Mouse (Mus musculus) embryonic facial prominence, embryonic 13.5 days (tissue): ENCODE results near the gene Trim27. TPM values are rescaled to one million over a fixed set of nuclear protein-coding genes. Genes with fewer than 3 reads are reported as not detected.

Source experiments
- ATAC-seq: fragments of 200-750 bp; cut with Nextera tagmentation; 2 replicates; pipeline ENCODE4 v1.8.0; 2017; ENCODE audit warnings: low read depth; ENCODE audit not compliant: insufficient number of reproducible peaks, insufficient read depth, low FRiP score, low TSS enrichment
- H3K27ac ChIP-seq: fragments of 300-500 bp; sonication (generic); 2 replicates; pipeline ENCODE4 v1.5.1; 2015; ENCODE audit warnings: moderate library complexity, mild to moderate bottlenecking, inconsistent platforms
- H3K27me3 ChIP-seq: fragments of 300-500 bp; sonication (generic); 2 replicates; pipeline ENCODE4 v1.6.1; 2015; ENCODE audit warnings: mild to moderate bottlenecking, inconsistent platforms
- H3K36me3 ChIP-seq: fragments of 300-500 bp; sonication (generic); 2 replicates; pipeline ENCODE4 v1.6.1; 2015; ENCODE audit warnings: mild to moderate bottlenecking, inconsistent platforms
- H3K4me1 ChIP-seq: fragments of 300-500 bp; sonication (generic); 2 replicates; pipeline ENCODE4 v1.6.1; 2015; ENCODE audit warnings: inconsistent platforms
- H3K4me2 ChIP-seq: fragments of 300-500 bp; sonication (generic); 2 replicates; pipeline ENCODE4 v1.6.1; 2015; ENCODE audit warnings: moderate library complexity, mild to moderate bottlenecking, inconsistent platforms
- H3K4me3 ChIP-seq: fragments of 300-500 bp; sonication (generic); 2 replicates; pipeline ENCODE4 v1.5.1; 2015; ENCODE audit warnings: mild to moderate bottlenecking, inconsistent platforms
- H3K9ac ChIP-seq: fragments of 300-500 bp; sonication (generic); 2 replicates; pipeline ENCODE4 v1.6.1; 2015; ENCODE audit warnings: mild to moderate bottlenecking, inconsistent platforms
- H3K9me3 ChIP-seq: fragments of 300-500 bp; sonication (generic); 2 replicates; pipeline ENCODE4 v1.6.1; 2016; ENCODE audit warnings: inconsistent platforms
- WGBS: fragments of 180-500 bp; shearing (Covaris S2); methylation state at CpG from one replicate; pipeline ENCODE4 v1.1.7; 2015; ENCODE audit warnings: mixed read lengths; 5-methylcytosine and 5-hydroxymethylcytosine counted together
- polyA plus RNA-seq: library from polyadenylated mRNA; unstranded; fragments of >200 nt; fragmentation: Nextera tagmentation; extraction: Ambion mirVana; gene quantifications from 2 replicates; pipeline ENCODE4 v1.2.1, GENCODE M21; 2015

Gene Trim27
- 129 and 143 TPM in 2 replicates for polyA plus RNA-seq

DNA sequence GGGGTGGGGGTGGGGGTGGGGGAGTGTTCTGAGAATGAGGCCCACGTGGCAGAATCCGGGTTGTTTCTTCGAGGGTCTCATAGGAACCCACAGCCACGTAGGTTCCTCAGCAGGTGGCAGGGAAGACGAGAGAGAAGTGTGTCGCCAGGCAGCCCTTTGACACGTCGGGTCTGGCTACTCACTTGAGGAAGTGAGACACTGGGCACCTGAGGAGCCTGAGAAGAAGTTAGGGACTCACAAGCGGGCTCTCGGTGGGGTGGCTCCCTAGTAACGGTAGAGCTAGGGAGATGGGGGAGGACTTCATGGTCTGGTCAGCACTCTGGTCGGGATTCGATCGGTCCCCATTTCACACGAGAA, at the start of gene Trim27:
TSS of gene Trim27 (plus strand) at position 79 of the 357 bp plus-strand sequence.
- H3K4me3 ChIP-seq, result peak within 1 kb of the TSS; percentile 89
- ATAC-seq, result peak; percentile 13; the same call in 1 of the 2 replicates
- H3K27me3 ChIP-seq, result no peaks in the 10 kb centered on the region
- H3K9ac ChIP-seq, result peak within 1 kb of the TSS; percentile 91
- H3K4me1 ChIP-seq, result peaks cover 37% of the 10 kb centered on the region
- H3K27ac ChIP-seq, result peak within 1 kb of the TSS; percentile 97
- H3K36me3 ChIP-seq, result peaks cover 26% of the 10 kb centered on the region
- H3K4me2 ChIP-seq, result peak within 1 kb of the TSS; percentile 68
- WGBS, result 0% methylated on average over 15 of the region's 15 CpGs
- H3K9me3 ChIP-seq, result no peaks in the 10 kb centered on the region

DNA sequence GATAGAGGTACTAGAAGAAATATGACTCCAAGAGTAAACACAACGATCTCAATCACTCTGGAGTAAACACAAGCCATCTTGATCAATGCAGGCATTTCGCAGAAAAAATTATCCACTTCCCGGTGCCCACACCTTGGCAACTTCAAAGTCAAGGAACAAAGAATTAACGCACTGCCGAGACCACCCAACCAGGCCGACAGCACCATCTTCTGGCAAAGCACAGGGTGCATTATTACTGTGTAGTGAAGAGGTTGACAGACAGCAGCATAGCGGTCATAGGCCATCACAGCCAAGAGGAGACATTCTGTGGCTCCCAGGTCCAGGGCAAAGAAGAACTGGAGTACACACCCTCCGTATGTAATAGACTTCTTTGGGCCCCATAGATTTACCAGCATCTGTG, 36.8 kb upstream of the Trim27 start:
- ATAC-seq, result no peak
- no peak overlapping the region for H3K27ac ChIP-seq
- no peaks in the 10 kb centered on the region for H3K4me1 ChIP-seq
- no peaks in the 10 kb centered on the region for H3K9me3 ChIP-seq
- no peaks in the 10 kb centered on the region; the same call in 1 of the 2 replicates for H3K27me3 ChIP-seq
- no peak overlapping the region for H3K4me3 ChIP-seq
- 47% methylated on average over 8 of the region's 8 CpGs for WGBS
- no peak overlapping the region for H3K9ac ChIP-seq
- no peaks in the 10 kb centered on the region for H3K36me3 ChIP-seq
- no peak overlapping the region for H3K4me2 ChIP-seq

DNA sequence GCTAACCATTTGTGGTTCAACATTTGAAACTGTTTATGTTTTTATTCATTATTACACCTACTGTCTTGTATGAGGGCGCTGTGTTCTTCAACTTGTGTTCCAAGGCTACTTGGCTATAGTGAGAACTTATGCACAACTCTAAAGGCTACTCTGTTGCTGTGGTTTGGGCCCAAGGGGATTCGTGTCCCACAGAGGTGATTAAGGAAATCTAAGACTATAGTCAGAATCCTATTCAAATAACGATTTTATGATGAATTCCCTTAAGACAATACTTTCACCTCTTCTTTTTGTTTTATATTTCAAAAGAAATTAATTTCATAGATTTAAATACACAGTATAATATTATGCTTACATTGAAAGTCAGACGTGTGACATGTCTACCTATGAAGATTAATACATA, 33.5 kb upstream of the Trim27 start, which contains the start of gene Olfr1368:
TSS of gene Olfr1368 (minus strand) at position 101 of the 400 bp plus-strand sequence.
- H3K4me1 ChIP-seq, result no peaks in the 10 kb centered on the region
- no peak within 1 kb of the TSS for H3K4me3 ChIP-seq
- 70% methylated on average over 4 of the region's 4 CpGs for WGBS

DNA sequence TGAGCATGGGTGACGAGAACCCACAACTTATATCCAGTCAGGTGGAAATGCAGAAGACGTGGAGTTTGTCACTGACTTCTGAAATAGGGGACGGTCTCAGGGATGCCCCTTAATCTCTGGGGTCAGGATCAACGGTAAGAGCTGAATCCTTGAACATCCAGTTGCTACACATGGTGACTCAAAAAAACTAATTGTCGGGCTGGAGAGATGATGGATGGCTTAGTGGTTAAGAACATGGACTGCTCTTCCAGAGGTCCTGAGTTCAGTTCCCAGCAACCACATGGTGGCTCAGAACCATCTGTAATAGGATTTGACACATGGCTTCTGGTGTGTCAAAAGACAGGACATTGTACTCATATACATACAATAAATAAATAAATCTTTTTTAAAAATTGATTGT, 23.4 kb upstream of the Trim27 start:
- H3K36me3 ChIP-seq, result no peaks in the 10 kb centered on the region
- no peaks in the 10 kb centered on the region for H3K9me3 ChIP-seq
- no peak for ATAC-seq
- H3K9ac ChIP-seq, result no peak overlapping the region
- H3K4me3 ChIP-seq, result no peak overlapping the region
- H3K4me1 ChIP-seq, result peaks cover 3% of the 10 kb centered on the region; the same call in 1 of the 2 replicates
- no peak overlapping the region for H3K27ac ChIP-seq
- H3K27me3 ChIP-seq, result no peaks in the 10 kb centered on the region; the same call in 1 of the 2 replicates
- 83% methylated on average over 5 of the region's 5 CpGs for WGBS
- no peak overlapping the region for H3K4me2 ChIP-seq

More for the DNA sequence above, 33.5 kb upstream of the Trim27 start, which contains the start of gene Olfr1368:
- no peak within 1 kb of the TSS for H3K4me2 ChIP-seq
- no peak for ATAC-seq
- no peaks in the 10 kb centered on the region for H3K9me3 ChIP-seq
- H3K27me3 ChIP-seq, result no peaks in the 10 kb centered on the region
- H3K27ac ChIP-seq, result no peak within 1 kb of the TSS
- no peaks in the 10 kb centered on the region for H3K36me3 ChIP-seq
- H3K9ac ChIP-seq, result no peak within 1 kb of the TSS

DNA sequence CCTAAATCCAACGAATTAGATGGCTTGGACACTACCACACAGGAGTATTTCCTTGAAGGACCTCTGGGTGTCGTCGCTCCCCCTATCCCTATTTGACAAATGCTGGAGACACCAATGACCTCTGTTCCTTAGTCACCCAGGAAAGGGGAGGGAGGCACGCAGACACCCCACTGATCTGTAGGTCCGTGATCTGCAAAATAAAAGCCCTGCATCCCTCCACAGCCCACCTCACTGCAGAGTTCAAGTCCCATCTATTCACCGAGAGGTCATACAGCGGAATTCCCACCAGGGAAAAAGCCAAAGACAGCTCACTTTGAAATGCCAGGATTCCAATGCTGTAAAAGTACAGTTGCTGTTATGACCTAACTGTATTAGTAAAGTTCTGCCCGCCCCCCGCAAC, 21.2 kb upstream of the Trim27 start:
- Histone ChIP-seq H3K4me3 (peak overlapping the region; percentile 66), H3K4me1 (peaks cover 3% of the 10 kb centered on the region; the same call in 1 of the 2 replicates), H3K9me3 (no peaks in the 10 kb centered on the region), H3K27ac (no peak overlapping the region), H3K4me2 (peak overlapping the region; percentile 96), H3K36me3 (no peaks in the 10 kb centered on the region), H3K9ac (peak overlapping the region; percentile 27; the same call in 1 of the 2 replicates), H3K27me3 (no peaks in the 10 kb centered on the region; the same call in 1 of the 2 replicates)
- WGBS, result 5% methylated on average over 9 of the region's 9 CpGs
- no peak for ATAC-seq

DNA sequence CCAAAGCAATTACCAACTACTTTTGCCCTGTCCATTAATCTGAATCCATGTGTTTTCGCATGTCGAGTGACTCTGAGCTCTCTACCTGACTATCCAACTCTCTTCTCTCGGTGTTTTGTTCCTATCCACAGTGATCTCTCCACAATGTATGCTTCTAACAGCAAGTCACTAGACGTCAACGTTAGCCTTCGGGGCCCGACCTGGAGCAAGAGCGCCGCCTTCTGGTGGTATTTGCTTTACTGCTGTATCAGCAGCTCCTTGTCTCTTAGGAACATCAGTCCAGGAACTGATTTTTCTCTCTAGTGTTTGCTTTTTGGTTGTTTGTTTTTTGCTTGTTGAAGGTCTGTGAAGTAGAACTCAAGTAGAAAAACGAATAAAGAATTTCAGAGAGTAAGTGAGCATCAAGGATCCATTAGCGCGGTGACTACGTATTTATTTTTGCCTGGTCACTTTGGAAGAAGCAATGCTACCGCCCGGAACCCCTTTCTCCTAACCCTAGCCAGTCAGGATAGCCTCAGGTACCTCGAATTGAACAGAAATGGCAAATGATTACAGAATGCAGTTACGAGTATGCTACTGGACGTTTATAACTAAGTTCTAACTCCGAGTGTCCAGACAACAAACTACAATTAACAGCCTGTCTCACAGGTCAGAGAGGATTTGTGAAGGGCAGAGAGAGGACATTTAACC, 20.3 kb upstream of the Trim27 start:
- H3K4me3 ChIP-seq, result peak overlapping the region; percentile 66
- no peaks in the 10 kb centered on the region; the same call in 1 of the 2 replicates for H3K27me3 ChIP-seq
- H3K27ac ChIP-seq, result no peak overlapping the region
- H3K9ac ChIP-seq, result peak overlapping the region; percentile 72
- under 1% methylated on average over 19 of the region's 19 CpGs for WGBS
- no peaks in the 10 kb centered on the region for H3K36me3 ChIP-seq
- H3K9me3 ChIP-seq, result no peaks in the 10 kb centered on the region
- peaks cover 3% of the 10 kb centered on the region; the same call in 1 of the 2 replicates for H3K4me1 ChIP-seq
- peak overlapping the region; percentile 96 for H3K4me2 ChIP-seq
- ATAC-seq, result no peak; the same call in 1 of the 2 replicates

DNA sequence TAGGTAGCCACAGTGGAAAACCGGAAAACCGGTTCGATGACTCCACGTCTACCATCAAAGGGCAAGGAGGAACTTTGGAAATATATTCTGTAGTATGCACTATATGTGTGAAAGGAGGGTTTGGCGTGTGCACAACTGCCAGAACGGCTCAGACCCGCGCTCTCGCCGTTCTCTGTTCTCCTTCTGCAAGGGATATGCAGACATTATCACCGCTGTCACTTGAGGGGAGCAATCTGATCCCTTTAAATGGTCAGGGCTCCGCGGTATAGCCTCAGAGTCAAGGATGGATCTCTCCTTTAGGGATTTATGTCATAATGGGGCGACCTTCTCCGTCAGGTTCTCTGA, 19.8 kb upstream of the Trim27 start:
- peak overlapping the region; percentile 66 for H3K4me3 ChIP-seq
- no peaks in the 10 kb centered on the region; the same call in 1 of the 2 replicates for H3K27me3 ChIP-seq
- peak overlapping the region; percentile 96 for H3K4me2 ChIP-seq
- no peak for ATAC-seq
- WGBS, result under 1% methylated on average over 15 of the region's 15 CpGs
- no peaks in the 10 kb centered on the region for H3K36me3 ChIP-seq
- H3K27ac ChIP-seq, result no peak overlapping the region
- peaks cover 3% of the 10 kb centered on the region; the same call in 1 of the 2 replicates for H3K4me1 ChIP-seq
- no peaks in the 10 kb centered on the region for H3K9me3 ChIP-seq
- H3K9ac ChIP-seq, result peak overlapping the region; percentile 72

DNA sequence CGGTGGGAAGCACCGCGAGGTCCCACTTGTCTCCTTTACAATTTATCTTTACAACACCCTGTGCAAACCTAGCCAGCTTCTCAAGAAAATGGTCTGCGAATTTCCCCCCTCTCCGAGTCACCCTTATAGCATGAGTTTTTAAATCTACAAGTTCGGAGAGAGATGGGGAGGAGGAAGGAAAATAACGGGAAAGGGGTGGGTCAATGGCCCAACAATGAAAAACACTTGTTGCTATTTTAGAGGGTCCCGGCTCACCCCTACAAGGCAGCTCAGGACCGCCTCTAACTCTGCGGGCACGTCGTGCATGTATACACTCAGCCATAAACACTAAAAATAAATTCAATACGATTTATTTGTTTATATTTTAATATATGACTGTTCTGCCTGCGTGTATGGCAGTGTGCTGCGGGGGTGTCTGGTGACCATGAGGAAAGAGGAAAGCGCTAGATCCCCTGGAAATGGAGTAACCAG, 19.2 kb upstream of the Trim27 start:
- Histone ChIP-seq H3K4me1 (peaks cover 3% of the 10 kb centered on the region; the same call in 1 of the 2 replicates), H3K4me3 (peak overlapping the region; percentile 66), H3K36me3 (no peaks in the 10 kb centered on the region), H3K9me3 (no peaks in the 10 kb centered on the region), H3K27ac (no peak overlapping the region), H3K4me2 (peak overlapping the region; percentile 96), H3K27me3 (no peaks in the 10 kb centered on the region; the same call in 1 of the 2 replicates), H3K9ac (peak overlapping the region; percentile 72)
- ATAC-seq, result no peak
- under 1% methylated on average over 16 of the region's 16 CpGs for WGBS

DNA sequence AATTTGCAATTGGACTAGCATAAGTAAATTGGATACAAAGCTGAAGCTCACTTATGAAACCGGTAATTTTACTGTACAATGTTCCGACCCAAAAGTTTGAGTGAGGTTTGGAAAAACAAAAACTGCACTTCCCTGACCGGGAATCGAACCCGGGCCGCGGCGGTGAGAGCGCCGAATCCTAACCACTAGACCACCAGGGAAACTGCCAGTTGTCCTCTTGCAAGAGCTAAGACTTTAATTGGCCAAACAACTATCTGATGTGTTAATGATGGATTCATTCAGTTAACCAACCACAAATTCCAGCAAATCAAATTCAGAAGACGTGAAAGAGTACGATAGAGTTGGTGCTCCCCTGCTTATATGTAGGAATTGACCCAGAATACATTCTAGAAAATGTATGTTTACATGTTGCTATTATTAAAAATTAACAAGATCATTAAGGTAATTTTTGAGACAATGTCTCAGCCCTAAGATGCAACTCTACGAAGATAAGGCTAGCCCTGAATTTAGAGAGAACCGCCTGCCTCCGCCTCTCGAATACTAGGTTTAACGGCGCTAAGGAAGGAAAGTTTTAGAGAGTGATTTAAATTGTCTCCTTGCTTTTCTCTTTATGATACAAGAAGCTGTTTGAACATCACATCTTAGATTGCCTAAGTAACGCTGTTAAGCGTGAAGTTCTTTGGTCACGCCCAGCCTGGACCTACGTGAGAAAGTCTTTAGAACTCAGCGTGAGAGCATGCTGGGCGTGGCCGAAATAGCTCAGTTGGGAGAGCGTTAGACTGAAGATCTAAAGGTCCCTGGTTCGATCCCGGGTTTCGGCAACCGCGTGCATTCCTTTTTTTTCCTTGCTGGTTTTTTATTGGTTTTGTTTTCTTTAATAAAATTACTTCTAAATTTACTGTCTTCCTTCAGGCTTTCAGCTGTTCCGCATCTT, 18.3 kb upstream of the Trim27 start:
- H3K36me3 ChIP-seq, result no peaks in the 10 kb centered on the region
- no peak overlapping the region for H3K27ac ChIP-seq
- peak; percentile 84 for ATAC-seq
- no peaks in the 10 kb centered on the region; the same call in 1 of the 2 replicates for H3K27me3 ChIP-seq
- under 1% methylated on average over 32 of the region's 32 CpGs for WGBS
- peak overlapping the region; percentile 66 for H3K4me3 ChIP-seq
- peak overlapping the region; percentile 72 for H3K9ac ChIP-seq
- H3K4me1 ChIP-seq, result peaks cover 3% of the 10 kb centered on the region; the same call in 1 of the 2 replicates
- peak overlapping the region; percentile 96 for H3K4me2 ChIP-seq
- H3K9me3 ChIP-seq, result no peaks in the 10 kb centered on the region

DNA sequence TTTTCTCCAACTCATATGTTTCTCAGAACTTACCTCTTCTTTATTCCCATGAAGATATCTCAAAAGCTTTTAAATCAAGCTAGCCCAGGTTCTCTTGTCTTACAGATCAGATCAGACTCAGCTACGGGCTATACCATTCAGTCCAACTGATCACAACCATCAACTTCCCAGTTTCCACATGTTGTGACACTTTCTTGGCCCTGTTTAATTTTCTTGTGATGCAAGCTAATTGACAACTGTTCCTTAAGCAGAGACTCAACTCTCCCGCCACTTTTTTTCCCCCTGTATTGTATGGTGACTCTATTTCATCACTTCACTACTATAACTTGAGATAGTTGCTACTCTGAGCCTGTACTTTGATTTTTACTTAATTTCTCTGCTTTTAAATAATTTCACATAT, 17.7 kb upstream of the Trim27 start:
- Histone ChIP-seq H3K36me3 (no peaks in the 10 kb centered on the region), H3K4me1 (peaks cover 3% of the 10 kb centered on the region; the same call in 1 of the 2 replicates), H3K4me3 (peak overlapping the region; percentile 66), H3K4me2 (peak overlapping the region; percentile 96), H3K27me3 (no peaks in the 10 kb centered on the region), H3K27ac (no peak overlapping the region), H3K9ac (no peak overlapping the region), H3K9me3 (no peaks in the 10 kb centered on the region)
- 37% methylated on average over 2 of the region's 2 CpGs for WGBS
- ATAC-seq, result no peak

DNA sequence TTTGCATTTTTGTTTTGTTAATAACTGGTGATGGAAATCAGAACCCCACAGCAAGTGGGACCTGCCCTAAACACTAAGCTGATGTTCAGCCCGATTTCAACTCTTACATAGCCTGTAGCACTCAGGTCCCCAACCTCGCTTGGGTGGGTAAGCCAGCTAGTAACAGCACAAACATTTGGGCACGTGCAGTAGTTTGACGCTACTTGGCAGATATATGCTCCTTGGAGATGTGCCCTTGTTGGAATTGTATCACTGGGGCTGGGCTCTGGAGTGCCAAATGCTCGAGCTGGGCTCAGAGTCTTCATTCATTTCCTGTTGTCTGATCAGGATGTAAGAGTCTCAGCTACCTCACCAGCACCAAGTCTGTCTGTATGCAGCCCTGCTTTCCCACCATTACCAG, 16.7 kb upstream of the Trim27 start:
- no peaks in the 10 kb centered on the region for H3K27me3 ChIP-seq
- H3K27ac ChIP-seq, result no peak overlapping the region
- ATAC-seq, result no peak
- H3K36me3 ChIP-seq, result no peaks in the 10 kb centered on the region
- no peaks in the 10 kb centered on the region for H3K9me3 ChIP-seq
- no peak overlapping the region for H3K4me3 ChIP-seq
- no peak overlapping the region for H3K4me2 ChIP-seq
- 55% methylated on average over 5 of the region's 5 CpGs for whole genome bisulfite sequencing
- H3K4me1 ChIP-seq, result peaks cover 3% of the 10 kb centered on the region; the same call in 1 of the 2 replicates
- H3K9ac ChIP-seq, result no peak overlapping the region
